Mouse (Mus musculus) myocyte (in vitro differentiated cells): Measurements from ENCODE around the gene 1110008L16Rik.

ENCODE experiments used
- POLR2A ChIP-seq: IDR thresholded peaks from one replicate; pipeline ENCODE4 v1.6.1; 2011; ENCODE audit warnings: low read depth, mild to moderate bottlenecking, control low read depth, moderate library complexity; ENCODE audit not compliant: insufficient read length
- POLR2AphosphoS2 ChIP-seq: IDR thresholded peaks from one replicate; pipeline ENCODE4 v1.6.1; 2011; ENCODE audit warnings: low read depth, control low read depth; ENCODE audit not compliant: insufficient read length
- SRF ChIP-seq: IDR thresholded peaks from one replicate; pipeline ENCODE4 v1.6.1; 2011; ENCODE audit warnings: low read depth; ENCODE audit not compliant: control insufficient read depth, insufficient read length
- TCF12 ChIP-seq: IDR thresholded peaks from one replicate; pipeline ENCODE4 v1.6.1; 2011; ENCODE audit warnings: mild to moderate bottlenecking, control low read depth; ENCODE audit not compliant: poor library complexity, insufficient read depth, severe bottlenecking
- TCF3 ChIP-seq: IDR thresholded peaks from one replicate; pipeline ENCODE4 v1.6.1; 2011; ENCODE audit warnings: low read depth, control low read depth; ENCODE audit not compliant: insufficient read length
- USF1 ChIP-seq: IDR thresholded peaks from one replicate; pipeline ENCODE4 v1.6.1; 2011; ENCODE audit warnings: low read depth, mild to moderate bottlenecking, control low read depth, moderate library complexity

DNA sequence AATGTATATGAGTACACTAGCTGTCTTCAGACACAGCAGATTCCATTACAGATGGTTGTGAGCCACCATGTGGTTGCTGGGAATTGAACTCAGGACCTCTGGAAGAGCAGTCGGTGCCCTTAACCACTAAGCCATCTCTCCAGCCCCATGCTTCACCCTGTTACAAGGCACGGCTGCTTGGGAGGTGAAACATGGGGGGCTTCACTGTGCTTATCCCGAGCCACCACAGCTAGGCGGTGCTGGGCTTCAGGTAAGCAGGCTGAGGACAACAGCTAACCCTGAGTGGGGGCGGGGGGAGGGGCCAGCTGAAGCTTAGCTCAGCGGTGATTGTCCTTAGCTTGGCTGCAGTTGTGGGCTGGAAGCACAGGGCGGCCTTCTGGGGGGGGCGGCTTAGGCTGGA, 10.1 kb downstream of the 1110008L16Rik start:
- TF ChIP-seq SRF = no peak
- TF ChIP-seq POLR2A = no peak
- no peak for TF ChIP-seq POLR2AphosphoS2
- no peak for TF ChIP-seq TCF12
- TF ChIP-seq USF1 = no peak
- no peak for TF ChIP-seq TCF3
